Mouse (Mus musculus): ENCODE measurements around the gene Unc13d.

GRCm38 (mm10) chr11:116109441-116110081 is 31.8 kb upstream of the Unc13d start:
- TF ChIP-seq CTCF (IDR thresholded peaks at IDR 0.05; ENCODE audit: low read depth) (no peak), EP300 (IDR thresholded peaks at IDR 0.05; ENCODE audit: low read depth) (no peak)

Measured in heart, postnatal 0 days (tissue).